9 mouse cellular contexts compared by ENCODE assay signal in the genomic region with DNA sequence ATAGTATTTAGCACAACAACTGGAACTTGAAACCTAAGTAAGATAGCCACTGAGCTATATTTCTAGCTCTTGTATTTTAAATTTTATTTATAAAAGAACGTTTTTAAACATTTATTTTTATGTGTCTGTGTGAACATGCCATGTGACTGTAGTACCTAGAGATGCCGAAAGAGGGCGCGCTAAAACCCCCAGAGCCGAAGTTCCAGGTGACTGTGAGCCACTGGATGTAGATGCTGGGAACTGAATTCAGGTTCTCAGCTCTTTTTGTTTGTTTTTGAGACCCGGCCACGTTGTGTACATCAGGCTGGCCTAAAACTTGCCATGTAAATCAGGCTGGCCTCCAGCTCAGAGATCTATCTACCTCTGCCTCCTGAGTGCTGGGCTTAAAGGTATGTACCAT. TPM values are rescaled to one million over a fixed set of nuclear protein-coding genes. Genes with fewer than 3 reads are reported as not detected.
DNase-seq lines count a peak whose midpoint lies in the region; ATAC-seq and TF ChIP-seq lines count a peak whose summit lies in the region.
"Had no signal": no experiment of that assay in that cellular context is flagged by ENCODE, and none has a peak within 500 bp of the region (broad histone marks: within the 10 kb centered on the region; RNA-seq: fewer than 3 reads in every experiment).

No protein-coding gene starts in this region.

- H3K4me3 ChIP-seq in kidney, embryonic 14.5 days (ENCODE audit: low read length): no peak overlapping the region
- H3K4me3 ChIP-seq in E14TG2a.4 (replicated peaks; ENCODE audit: low read length): no peak overlapping the region
- H3K4me3 ChIP-seq: liver, embryonic 15.5 days had no signal

- DNase-seq in kidney, postnatal 4 days: peak; percentile 54 to 58
- DNase-seq in brain, embryonic 14.5 days (ENCODE audit: low read depth): no peak
- DNase-seq in retina, postnatal 1 day: peak; percentile 45
- DNase-seq in layer of hippocampus, adult 9-11 months: no peak
- no peak for DNase-seq in yolk sac, embryonic 10.5 days (ENCODE audit: low spot score)

- 21% methylated on average over 7 of the region's 7 CpGs for WGBS in kidney, embryonic 14.5 days

- no peaks in the 10 kb centered on the region for H3K36me3 ChIP-seq in kidney, embryonic 14.5 days (ENCODE audit: control insufficient read depth, insufficient read depth, low read length)
- H3K36me3 ChIP-seq in E14TG2a.4 (ENCODE audit: insufficient read depth, low read length): no peaks in the 10 kb centered on the region
- H3K36me3 ChIP-seq: liver, embryonic 15.5 days had no signal

- ATAC-seq in kidney, embryonic 14.5 days (ENCODE audit: low FRiP score, low TSS enrichment): no peak

- no peak overlapping the region for H3K9ac ChIP-seq in kidney, embryonic 14.5 days (ENCODE audit: low read depth, low read length)
- H3K9ac ChIP-seq: liver, embryonic 15.5 days had no signal

- TF ChIP-seq POLR2A in brain, embryonic 14.5 days (IDR thresholded peaks at IDR 0.05; ENCODE audit: borderline replicate concordance, extremely low read depth, insufficient read depth, insufficient read length, poor library complexity, severe bottlenecking): no peak

- peak; percentile 96 for TF ChIP-seq CTCF in E14TG2a.4 (conservative IDR thresholded peaks at IDR 0.05; ENCODE audit: low read length)
- TF ChIP-seq CTCF in brain, embryonic 14.5 days (IDR thresholded peaks at IDR 0.05; ENCODE audit: borderline replicate concordance, extremely low read depth, insufficient read depth, insufficient read length): peak; percentile 57; the same call in 1 of the 2 replicates

- H3K27ac ChIP-seq in kidney, embryonic 14.5 days (ENCODE audit: low read depth, low read length): no peak overlapping the region
- H3K27ac ChIP-seq: liver, embryonic 15.5 days had no signal

- no peaks in the 10 kb centered on the region for H3K27me3 ChIP-seq in kidney, embryonic 14.5 days (ENCODE audit: control insufficient read depth, insufficient read depth, low read length)
- no peaks in the 10 kb centered on the region for H3K27me3 ChIP-seq in E14TG2a.4 (ENCODE audit: insufficient read depth, low read length)

- H3K9me3 ChIP-seq in kidney, embryonic 14.5 days (ENCODE audit: control insufficient read depth, low read length): no peaks in the 10 kb centered on the region
- no peaks in the 10 kb centered on the region for H3K9me3 ChIP-seq in E14TG2a.4 (ENCODE audit: low read length)
- H3K9me3 ChIP-seq: liver, embryonic 15.5 days had no signal

- H3K4me2 ChIP-seq in kidney, embryonic 14.5 days (replicated peaks; ENCODE audit: low read depth, low read length): no peak overlapping the region
- H3K4me2 ChIP-seq: liver, embryonic 15.5 days had no signal

- 0 out of 2 replicates have a peak, but pooled peaks cover 3% of the 10 kb centered on the region for H3K4me1 ChIP-seq in kidney, embryonic 14.5 days (ENCODE audit: control insufficient read depth, insufficient read depth, low read length)
- H3K4me1 ChIP-seq in E14TG2a.4 (replicated peaks; ENCODE audit: low read depth, low read length): peaks cover 67% of the 10 kb centered on the region

RNA-seq across cellular contexts. Expression of a gene that starts 3.0 kb away (rescaled TPM):
- polyA plus RNA-seq in kidney, embryonic 14.5 days (2014; fragmentation: Nextera tagmentation; extraction: Ambion mirVana): 1.3 and 1.7 TPM in 2 replicates
- polyA plus RNA-seq in brain, embryonic 14.5 days (2012; rRNA removed): 0.16 and 0.59 TPM in 2 replicates
- polyA plus RNA-seq: heart, embryonic 14.5 days; liver, embryonic 15.5 days had no signal

RNA-seq across cellular contexts. Expression of a gene that starts 24.4 kb away (rescaled TPM):
- 12.0 and 13.1 TPM in 2 replicates for polyA plus RNA-seq in kidney, embryonic 14.5 days (2014; fragmentation: Nextera tagmentation; extraction: Ambion mirVana)
- polyA plus RNA-seq in brain, embryonic 14.5 days (2012; rRNA removed): 13.9 and 16.0 TPM in 2 replicates

RNA-seq across cellular contexts. Expression of a gene that starts 29.0 kb away (rescaled TPM):
- polyA plus RNA-seq in kidney, embryonic 14.5 days (2014; fragmentation: Nextera tagmentation; extraction: Ambion mirVana): 21.5 and 23.2 TPM in 2 replicates
- 21.2 and 23.6 TPM in 2 replicates for polyA plus RNA-seq in brain, embryonic 14.5 days (2012; rRNA removed)

RNA-seq across cellular contexts. Expression of a gene that starts 54.2 kb away (rescaled TPM):
- 59.1 and 105 TPM in 2 replicates for polyA plus RNA-seq in kidney, embryonic 14.5 days (2014; fragmentation: Nextera tagmentation; extraction: Ambion mirVana)
- polyA plus RNA-seq in brain, embryonic 14.5 days (2012; rRNA removed): 81.7 and 102 TPM in 2 replicates

Comparison
In these comparisons a context has a peak if more than half of its experiments do, and no peak if none do; other contexts are left out.
1. DNase-seq: peak in kidney, postnatal 4 days (2 of 2) and retina, postnatal 1 day (single experiment); none in brain, embryonic 14.5 days (single experiment), layer of hippocampus, adult 9-11 months (single experiment) and yolk sac, embryonic 10.5 days (single experiment).